Mouse (Mus musculus) mature B cell (primary cell): ENCODE results near the gene Nectin2.
"Not testable (repeated sequence)": the region's sequence is repeated elsewhere in the genome, so short reads cannot be mapped to it uniquely, and the experiment has no call there.

Experiments
- in situ Hi-C: fragments of 300-500 bp; cut with MboI; formaldehyde crosslinking; loops from 2 replicates; pipeline ENCODE4 v1.14.3; 2019

The Nectin2 gene

GRCm38 (mm10) chr7:19691434-19691833 lies 58.8 kb downstream of the Nectin2 start:
- in situ Hi-C loops: no loop called here

GRCm38 (mm10) chr7:19690845-19691244 lies 59.4 kb downstream of the Nectin2 start:
- in situ Hi-C loops: no loop called here

- in situ Hi-C loops: no loop called here
Observed at GRCm38 (mm10) chr7:19688611-19689010, 61.7 kb downstream of the Nectin2 start.

- in situ Hi-C loops: no loop called here
Observed at GRCm38 (mm10) chr7:19688101-19688500, 62.2 kb downstream of the Nectin2 start.

GRCm38 (mm10) chr7:19686927-19687583 lies 63.2 kb downstream of the Nectin2 start:
- in situ Hi-C loops: not testable (repeated sequence)

GRCm38 (mm10) chr7:19686521-19686920 lies 63.8 kb downstream of the Nectin2 start:
- in situ Hi-C loops: no loop called here

- in situ Hi-C loops: no loop called here
Observed at GRCm38 (mm10) chr7:19685374-19685773, 64.9 kb downstream of the Nectin2 start.

- in situ Hi-C loops: no loop called here
Observed at GRCm38 (mm10) chr7:19683771-19684201, 66.5 kb downstream of the Nectin2 start.

GRCm38 (mm10) chr7:19682979-19683378 lies 67.3 kb downstream of the Nectin2 start:
- in situ Hi-C loops: no loop called here

- in situ Hi-C loops: no loop called here
Observed at GRCm38 (mm10) chr7:19681202-19681694, 69.0 kb downstream of the Nectin2 start, which contains the start of the genes Gm44805 and Apoc4. TSS of gene Gm44805 (minus strand) at chr7:19681423. TSS of gene Apoc4 (minus strand) at chr7:19681479.

- in situ Hi-C loops: no loop called here
Observed at GRCm38 (mm10) chr7:19680702-19681101, 69.6 kb downstream of the Nectin2 start.

- in situ Hi-C loops: no loop called here
Observed at GRCm38 (mm10) chr7:19678901-19679300, 71.4 kb downstream of the Nectin2 start.

- in situ Hi-C loops: no loop called here
Observed at GRCm38 (mm10) chr7:19677872-19678271, 72.4 kb downstream of the Nectin2 start, which contains the start of gene Apoc2. TSS of gene Apoc2 (minus strand) at chr7:19677941.

- in situ Hi-C loops: no loop called here
Observed at GRCm38 (mm10) chr7:19676662-19677061, 73.6 kb downstream of the Nectin2 start.

GRCm38 (mm10) chr7:19675824-19676223 lies 74.5 kb downstream of the Nectin2 start:
- in situ Hi-C loops: no loop called here

GRCm38 (mm10) chr7:19673083-19673699 lies 77.1 kb downstream of the Nectin2 start:
- in situ Hi-C loops: no loop called here

GRCm38 (mm10) chr7:19671511-19671910 lies 78.8 kb downstream of the Nectin2 start:
- in situ Hi-C loops: no loop called here

- in situ Hi-C loops: loop anchor here (5.0 kb wide), 1 partner anchor 43 kb away; no protein-coding TSS in a partner anchor
Observed at GRCm38 (mm10) chr7:19668947-19669721, 81.1 kb downstream of the Nectin2 start.

- in situ Hi-C loops: loop anchor here (5.0 kb wide), 1 partner anchor 45 kb away; no protein-coding TSS in a partner anchor
Observed at GRCm38 (mm10) chr7:19667434-19667833, 82.8 kb downstream of the Nectin2 start.

GRCm38 (mm10) chr7:19666750-19667149 lies 83.5 kb downstream of the Nectin2 start:
- in situ Hi-C loops: loop anchor here (5.0 kb wide), 1 partner anchor 46 kb away; no protein-coding TSS in a partner anchor
